Mouse (Mus musculus) hindbrain, embryonic 15.5 days (tissue): ENCODE measurements around the gene Serpina3m. TPM values are rescaled to one million over a fixed set of nuclear protein-coding genes. Genes with fewer than 3 reads are reported as not detected.
"Not testable (repeated sequence)": the region's sequence is repeated elsewhere in the genome, so short reads cannot be mapped to it uniquely, and the experiment has no call there.

Experiments used
- ATAC-seq: fragments of 200-750 bp; cut with Nextera tagmentation; 2 replicates; pipeline ENCODE4 v1.8.0; 2017; ENCODE audit warnings: low read depth, moderate number of reproducible peaks, moderate TSS enrichment; ENCODE audit not compliant: low FRiP score
- H3K27ac ChIP-seq: fragments of 300-500 bp; sonication (generic); replicated peaks from 2 replicates; pipeline ENCODE4 v1.5.1; 2015; ENCODE audit warnings: mild to moderate bottlenecking, inconsistent platforms
- H3K27me3 ChIP-seq: fragments of 300-500 bp; sonication (generic); 2 replicates; pipeline ENCODE4 v1.6.1; 2015; ENCODE audit warnings: control low read depth, inconsistent platforms
- H3K36me3 ChIP-seq: fragments of 300-500 bp; sonication (generic); 2 replicates; pipeline ENCODE4 v1.6.1; 2015; ENCODE audit warnings: control low read depth, inconsistent platforms
- H3K4me1 ChIP-seq: fragments of 300-500 bp; sonication (generic); replicated peaks from 2 replicates; pipeline ENCODE4 v1.6.1; 2015; ENCODE audit warnings: control low read depth, inconsistent platforms
- H3K4me2 ChIP-seq: fragments of 300-500 bp; sonication (generic); 2 replicates; pipeline ENCODE4 v1.6.1; 2015; ENCODE audit warnings: moderate library complexity, mild to moderate bottlenecking, inconsistent platforms
- H3K4me3 ChIP-seq: fragments of 300-500 bp; sonication (generic); 2 replicates; pipeline ENCODE4 v1.5.1; 2015; ENCODE audit warnings: mild to moderate bottlenecking, inconsistent platforms
- H3K9ac ChIP-seq: fragments of 300-500 bp; sonication (generic); 2 replicates; pipeline ENCODE4 v1.6.1; 2015; ENCODE audit warnings: inconsistent platforms
- H3K9me3 ChIP-seq: fragments of 300-500 bp; sonication (generic); 2 replicates; pipeline ENCODE4 v1.6.1; 2016; ENCODE audit warnings: control low read depth, inconsistent platforms
- WGBS: fragments of 180-500 bp; shearing (Covaris S2); methylation state at CpG from one replicate; pipeline ENCODE4 v1.1.7; 2015; 5-methylcytosine and 5-hydroxymethylcytosine counted together
- polyA plus RNA-seq: library from polyadenylated mRNA; unstranded; fragments of >200 nt; fragmentation: Nextera tagmentation; extraction: Ambion mirVana; gene quantifications from 2 replicates; pipeline ENCODE4 v1.2.1, GENCODE M21; 2015

Gene Serpina3m
- polyA plus RNA-seq: not detected in 2 replicates

DNA sequence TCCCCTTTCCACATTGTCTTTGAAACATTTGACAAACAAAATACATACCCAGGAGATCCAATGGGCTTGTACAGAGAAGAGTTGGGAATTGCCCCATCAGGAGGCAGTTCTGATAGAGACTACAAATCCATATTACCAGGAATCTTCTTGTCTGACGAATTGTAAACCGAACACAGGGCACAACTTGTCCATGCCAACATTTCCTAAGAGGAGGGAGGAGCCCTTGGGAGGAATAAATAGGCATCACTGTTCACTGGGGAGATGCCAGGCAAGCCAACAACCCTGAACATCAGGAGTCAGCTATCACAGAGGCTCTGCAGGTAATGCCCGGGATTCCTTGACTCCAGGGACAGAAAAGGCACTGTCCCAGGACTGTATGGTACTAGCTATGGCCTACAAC is at the start of gene Serpina3m, which contains the start of gene Serpina3k:
TSS of gene Serpina3m (plus strand) at position 261 of the 400 bp plus-strand sequence.
TSS of gene Serpina3k (plus strand) at position 261 of the 400 bp plus-strand sequence.
- WGBS: 86% methylated on average over 3 of the region's 3 CpGs
- not testable (repeated sequence) for ATAC-seq, H3K4me1 ChIP-seq

GRCm38 (mm10) chr12:104289872-104290271 is 48.4 kb upstream of the Serpina3m start:
- H3K36me3 ChIP-seq: no peaks in the 10 kb centered on the region
- no peak overlapping the region for H3K4me3 ChIP-seq
- ATAC-seq: no peak
- no peaks in the 10 kb centered on the region for H3K9me3 ChIP-seq
- H3K4me2 ChIP-seq: no peak overlapping the region
- no peaks in the 10 kb centered on the region for H3K27me3 ChIP-seq
- 68% methylated on average over 4 of the region's 4 CpGs for WGBS
- H3K4me1 ChIP-seq: no peaks in the 10 kb centered on the region
- H3K9ac ChIP-seq: no peak overlapping the region
- no peak overlapping the region for H3K27ac ChIP-seq

More for the DNA sequence above, at the start of gene Serpina3m, which contains the start of gene Serpina3k:
- not testable (repeated sequence) for H3K27ac ChIP-seq, H3K4me3 ChIP-seq, H3K9me3 ChIP-seq, H3K4me2 ChIP-seq, H3K9ac ChIP-seq, H3K27me3 ChIP-seq, H3K36me3 ChIP-seq

GRCm38 (mm10) chr12:104293963-104294362 is 44.3 kb upstream of the Serpina3m start:
- no peak overlapping the region for H3K9ac ChIP-seq
- H3K36me3 ChIP-seq: no peaks in the 10 kb centered on the region
- H3K4me1 ChIP-seq: no peaks in the 10 kb centered on the region
- no peak overlapping the region for H3K4me2 ChIP-seq
- WGBS: 92% methylated on average over 2 of the region's 2 CpGs
- no peak for ATAC-seq
- H3K27ac ChIP-seq: no peak overlapping the region
- no peaks in the 10 kb centered on the region for H3K9me3 ChIP-seq
- no peak overlapping the region for H3K4me3 ChIP-seq
- no peaks in the 10 kb centered on the region for H3K27me3 ChIP-seq

- no peak for ATAC-seq
Measured at GRCm38 (mm10) chr12:104298049-104298448, 40.2 kb upstream of the Serpina3m start.

DNA sequence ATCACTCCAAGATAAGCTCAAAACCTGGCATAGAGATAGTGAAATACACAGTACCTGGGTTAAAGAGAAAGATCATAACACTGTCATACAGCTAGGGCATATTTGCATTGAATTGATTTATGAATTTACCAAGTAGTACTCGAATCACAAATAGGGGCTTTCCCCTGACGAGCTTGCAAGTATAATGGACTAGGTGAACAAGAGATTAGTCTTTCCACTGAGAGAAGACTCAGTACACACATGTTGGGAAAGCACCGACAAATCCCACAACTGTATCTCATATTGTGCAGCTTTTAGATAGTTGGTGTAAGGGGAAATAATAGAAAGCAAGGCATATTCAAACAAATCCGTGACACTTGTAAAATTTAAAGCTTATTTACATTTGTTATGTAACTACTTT is 32.3 kb upstream of the Serpina3m start:
- H3K9ac ChIP-seq: no peak overlapping the region
- no peak overlapping the region for H3K4me2 ChIP-seq
- ATAC-seq: no peak
- H3K27me3 ChIP-seq: no peaks in the 10 kb centered on the region
- 86% methylated on average over 4 of the region's 4 CpGs for WGBS
- no peak overlapping the region for H3K4me3 ChIP-seq
- H3K4me1 ChIP-seq: no peaks in the 10 kb centered on the region
- no peaks in the 10 kb centered on the region for H3K36me3 ChIP-seq
- no peak overlapping the region for H3K27ac ChIP-seq
- no peaks in the 10 kb centered on the region for H3K9me3 ChIP-seq

More at GRCm38 (mm10) chr12:104298049-104298448, 40.2 kb upstream of the Serpina3m start:
- H3K27ac ChIP-seq: no peak overlapping the region
- H3K36me3 ChIP-seq: no peaks in the 10 kb centered on the region
- no peak overlapping the region for H3K4me2 ChIP-seq
- no peaks in the 10 kb centered on the region for H3K27me3 ChIP-seq
- no peak overlapping the region for H3K4me3 ChIP-seq
- H3K9ac ChIP-seq: no peak overlapping the region
- no peaks in the 10 kb centered on the region for H3K9me3 ChIP-seq
- no peaks in the 10 kb centered on the region for H3K4me1 ChIP-seq
- WGBS: 93% methylated on average over 2 of the region's 2 CpGs

DNA sequence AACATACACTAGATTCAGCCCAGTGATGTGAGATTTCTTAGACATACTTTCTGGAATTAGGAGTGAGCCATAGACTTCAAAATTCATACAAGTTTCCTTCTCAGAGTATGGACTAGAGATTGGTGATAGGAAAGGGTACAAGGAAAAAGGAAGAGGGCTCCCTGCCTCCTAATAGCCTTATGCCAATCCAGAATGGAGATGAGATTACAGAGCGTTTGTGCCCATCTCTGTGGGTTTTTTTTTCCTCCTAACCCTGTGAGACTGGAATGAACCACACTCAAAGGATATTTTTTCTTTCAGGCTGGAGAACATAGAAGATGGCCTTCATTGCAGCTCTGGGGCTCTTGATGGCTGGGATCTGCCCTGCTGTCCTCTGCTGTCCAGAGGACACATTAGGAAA is 24.0 kb upstream of the Serpina3m start, which contains the start of gene Serpina3j:
TSS of gene Serpina3j (plus strand) at position 301 of the 400 bp plus-strand sequence.
- no peaks in the 10 kb centered on the region for H3K27me3 ChIP-seq
- H3K27ac ChIP-seq: no peak within 1 kb of the TSS
- H3K36me3 ChIP-seq: no peaks in the 10 kb centered on the region
- H3K4me1 ChIP-seq: no peaks in the 10 kb centered on the region
- ATAC-seq: no peak
- 85% methylated on average over 1 of the region's 1 CpGs for WGBS
- no peak within 1 kb of the TSS for H3K4me2 ChIP-seq
- H3K9me3 ChIP-seq: no peaks in the 10 kb centered on the region
- H3K4me3 ChIP-seq: no peak within 1 kb of the TSS
- no peak within 1 kb of the TSS for H3K9ac ChIP-seq

GRCm38 (mm10) chr12:104322454-104322853 is 15.8 kb upstream of the Serpina3m start:
- no peaks in the 10 kb centered on the region for H3K4me1 ChIP-seq
- no peak for ATAC-seq
- no peaks in the 10 kb centered on the region for H3K9me3 ChIP-seq
- no peak overlapping the region for H3K9ac ChIP-seq
- no peak overlapping the region for H3K4me3 ChIP-seq
- H3K27ac ChIP-seq: no peak overlapping the region
- no peaks in the 10 kb centered on the region for H3K36me3 ChIP-seq
- no peaks in the 10 kb centered on the region for H3K27me3 ChIP-seq
- no peak overlapping the region for H3K4me2 ChIP-seq
- 86% methylated on average over 1 of the region's 1 CpGs for WGBS

- H3K27me3 ChIP-seq: no peaks in the 10 kb centered on the region
- 48% methylated on average over 1 of the region's 1 CpGs for WGBS
- no peaks in the 10 kb centered on the region for H3K9me3 ChIP-seq
- no peak overlapping the region for H3K4me2 ChIP-seq
- no peaks in the 10 kb centered on the region for H3K36me3 ChIP-seq
- no peaks in the 10 kb centered on the region for H3K4me1 ChIP-seq
- H3K9ac ChIP-seq: no peak overlapping the region
- H3K27ac ChIP-seq: no peak overlapping the region
- no peak for ATAC-seq
- no peak overlapping the region for H3K4me3 ChIP-seq
Measured at GRCm38 (mm10) chr12:104331701-104332100, 6.6 kb upstream of the Serpina3m start.

- not testable (repeated sequence) for H3K27me3 ChIP-seq, ATAC-seq, H3K4me2 ChIP-seq, H3K27ac ChIP-seq, H3K4me1 ChIP-seq, H3K9ac ChIP-seq, H3K36me3 ChIP-seq, H3K9me3 ChIP-seq, H3K4me3 ChIP-seq
Measured at GRCm38 (mm10) chr12:104336873-104337272, 1.4 kb upstream of the Serpina3m start.

DNA sequence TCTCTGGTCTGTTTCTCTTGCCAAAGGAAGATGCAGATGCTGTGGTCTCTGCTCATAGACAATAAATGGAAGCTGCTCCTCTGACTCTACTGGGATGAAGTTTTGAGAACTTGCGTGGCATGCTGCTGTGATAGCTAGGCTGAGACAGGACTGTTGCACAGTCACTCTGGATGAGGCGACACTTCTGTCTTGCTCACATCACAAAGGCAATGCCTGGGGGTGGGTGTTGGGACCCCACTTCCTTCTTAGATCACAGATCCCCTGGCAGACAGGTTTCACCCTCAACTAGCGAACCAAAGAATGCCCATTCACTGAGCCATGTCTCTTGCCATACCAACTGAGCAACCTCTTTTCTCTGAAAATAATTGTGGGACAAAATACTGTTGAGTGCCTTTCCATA is 419 bp downstream of the Serpina3m start:
- 92% methylated on average over 3 of the region's 3 CpGs for WGBS
- Histone ChIP-seq H3K27ac (no peak overlapping the region), H3K27me3 (no peaks in the 10 kb centered on the region), H3K4me3 (no peak overlapping the region), H3K4me1 (no peaks in the 10 kb centered on the region), H3K36me3 (no peaks in the 10 kb centered on the region), H3K9ac (no peak overlapping the region), H3K9me3 (no peaks in the 10 kb centered on the region), H3K4me2 (no peak overlapping the region)
- no peak for ATAC-seq

- not testable (repeated sequence) for H3K9me3 ChIP-seq, H3K4me1 ChIP-seq, H3K27ac ChIP-seq, H3K4me3 ChIP-seq, H3K4me2 ChIP-seq, H3K36me3 ChIP-seq, H3K27me3 ChIP-seq, ATAC-seq, H3K9ac ChIP-seq
Measured at GRCm38 (mm10) chr12:104342489-104342888, 4.2 kb downstream of the Serpina3m start.

DNA sequence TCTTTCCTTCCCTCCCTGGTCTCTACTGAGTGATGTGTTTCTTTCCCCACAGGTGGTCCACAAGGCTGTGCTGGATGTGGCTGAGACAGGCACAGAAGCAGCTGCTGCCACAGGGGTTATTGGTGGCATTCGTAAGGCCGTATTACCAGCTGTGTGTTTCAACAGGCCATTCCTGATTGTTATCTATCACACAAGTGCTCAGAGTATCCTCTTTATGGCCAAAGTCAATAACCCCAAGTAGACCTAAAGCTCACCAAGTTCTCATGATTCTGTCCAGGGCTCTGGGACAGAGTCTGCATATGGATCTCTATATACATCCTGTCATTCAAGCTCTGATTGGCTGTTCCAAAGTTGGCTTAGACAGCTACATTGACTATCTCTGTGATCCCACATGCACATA is 6.9 kb downstream of the Serpina3m start:
- Histone ChIP-seq H3K9me3 (no peaks in the 10 kb centered on the region), H3K4me1 (no peaks in the 10 kb centered on the region), H3K4me2 (no peak overlapping the region), H3K4me3 (no peak overlapping the region), H3K36me3 (no peaks in the 10 kb centered on the region), H3K9ac (no peak overlapping the region), H3K27ac (no peak overlapping the region), H3K27me3 (no peaks in the 10 kb centered on the region)
- no peak for ATAC-seq
- 82% methylated on average over 2 of the region's 2 CpGs for WGBS

DNA sequence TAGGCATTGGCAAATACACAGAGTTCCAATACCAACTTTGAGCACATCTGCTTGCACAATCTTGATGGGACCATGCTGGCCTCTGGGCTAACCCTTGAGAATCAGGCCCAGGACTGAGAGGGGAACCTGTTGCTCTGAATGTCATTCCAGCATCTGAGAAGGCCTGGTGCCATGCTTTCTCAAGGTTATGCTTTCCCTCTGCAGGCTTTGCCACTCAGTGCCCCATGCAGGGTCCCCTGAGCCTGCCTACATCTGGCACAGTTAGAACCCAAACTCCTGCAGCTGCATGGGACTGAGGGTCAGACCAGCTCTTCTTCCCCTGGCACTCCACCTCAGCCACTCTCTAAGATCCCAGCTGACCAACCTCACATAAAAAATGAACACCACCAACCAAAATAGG is 7.4 kb downstream of the Serpina3m start:
- H3K4me2 ChIP-seq: no peak overlapping the region
- H3K9me3 ChIP-seq: no peaks in the 10 kb centered on the region
- no peaks in the 10 kb centered on the region for H3K4me1 ChIP-seq
- H3K36me3 ChIP-seq: no peaks in the 10 kb centered on the region
- ATAC-seq: no peak
- no peak overlapping the region for H3K4me3 ChIP-seq
- no peak overlapping the region for H3K27ac ChIP-seq
- no peak overlapping the region for H3K9ac ChIP-seq
- no peaks in the 10 kb centered on the region for H3K27me3 ChIP-seq
